Mouse (Mus musculus): ENCODE data around the gene Plekhg5.

The Plekhg5 gene

DNA sequence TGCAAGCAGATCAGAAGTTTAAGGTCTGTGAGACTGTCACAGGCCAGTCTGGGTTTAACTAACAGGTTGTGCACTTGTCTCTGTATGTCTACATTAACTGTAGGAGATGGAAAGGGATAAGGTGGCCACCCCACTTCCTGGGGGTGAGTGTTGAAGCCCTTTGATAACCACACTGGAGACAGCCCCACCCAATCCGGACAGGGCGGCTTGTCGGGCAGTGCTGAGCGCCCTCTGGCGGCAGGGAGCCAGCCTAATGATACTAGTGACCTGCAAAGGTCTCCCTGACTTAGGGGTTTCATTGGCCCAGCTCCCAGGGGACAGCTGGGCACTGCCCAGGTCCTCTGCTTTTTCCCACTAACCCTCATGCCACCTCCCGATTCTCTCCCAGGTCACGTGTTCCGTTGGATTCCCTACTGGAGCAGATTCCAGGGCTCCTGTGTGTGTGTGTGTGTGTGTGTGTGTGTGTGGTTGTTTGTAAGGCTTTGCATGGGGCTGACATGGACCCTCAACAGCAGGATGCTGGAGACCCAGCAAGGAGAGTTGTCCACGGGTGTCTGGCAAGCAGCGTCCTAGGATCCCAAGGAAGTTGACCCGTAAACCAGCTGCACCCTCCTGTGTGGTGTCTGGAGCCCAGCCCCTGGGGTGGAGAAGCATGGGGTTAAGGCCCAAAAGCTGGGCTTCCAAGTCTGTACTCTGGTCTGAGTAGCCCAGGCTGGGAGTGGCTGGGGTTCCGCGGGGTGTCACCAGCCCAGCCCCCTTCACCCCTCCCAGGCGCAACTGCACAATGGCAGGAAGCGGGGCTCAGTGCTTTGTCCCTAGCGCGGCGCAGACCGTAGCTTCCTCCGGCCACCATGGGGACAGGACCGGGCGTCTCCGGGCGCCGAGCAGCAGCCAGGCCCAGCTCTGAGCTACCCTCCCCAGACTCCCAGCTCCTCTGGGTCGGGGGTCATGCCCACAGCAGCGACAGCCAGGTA lies 23.9 kb downstream of the Plekhg5 start:
- in situ Hi-C loops (cut with MboI, MseI), result no loop called here

DNA sequence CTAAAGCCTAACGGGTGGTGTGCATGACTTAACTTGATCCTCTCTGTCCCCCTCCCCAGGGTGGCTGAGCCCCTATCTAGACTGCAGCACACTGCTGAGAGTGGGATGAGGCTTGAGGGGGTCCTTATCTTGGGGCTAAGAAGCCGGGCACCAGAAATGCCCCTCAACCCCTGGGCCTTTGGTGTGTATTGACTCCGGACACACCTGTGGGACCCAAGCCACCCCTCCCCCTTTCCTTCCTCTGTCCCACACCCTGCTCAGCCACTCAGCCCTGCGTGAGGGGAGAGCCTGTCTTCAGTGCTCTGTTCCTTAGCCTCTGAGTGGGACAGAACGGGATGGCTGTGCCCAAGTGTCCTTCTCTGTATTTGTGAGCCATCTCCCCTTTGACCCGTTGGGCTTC lies 24.6 kb downstream of the Plekhg5 start:
- in situ Hi-C loops (cut with MboI, MseI), result no loop called here

DNA sequence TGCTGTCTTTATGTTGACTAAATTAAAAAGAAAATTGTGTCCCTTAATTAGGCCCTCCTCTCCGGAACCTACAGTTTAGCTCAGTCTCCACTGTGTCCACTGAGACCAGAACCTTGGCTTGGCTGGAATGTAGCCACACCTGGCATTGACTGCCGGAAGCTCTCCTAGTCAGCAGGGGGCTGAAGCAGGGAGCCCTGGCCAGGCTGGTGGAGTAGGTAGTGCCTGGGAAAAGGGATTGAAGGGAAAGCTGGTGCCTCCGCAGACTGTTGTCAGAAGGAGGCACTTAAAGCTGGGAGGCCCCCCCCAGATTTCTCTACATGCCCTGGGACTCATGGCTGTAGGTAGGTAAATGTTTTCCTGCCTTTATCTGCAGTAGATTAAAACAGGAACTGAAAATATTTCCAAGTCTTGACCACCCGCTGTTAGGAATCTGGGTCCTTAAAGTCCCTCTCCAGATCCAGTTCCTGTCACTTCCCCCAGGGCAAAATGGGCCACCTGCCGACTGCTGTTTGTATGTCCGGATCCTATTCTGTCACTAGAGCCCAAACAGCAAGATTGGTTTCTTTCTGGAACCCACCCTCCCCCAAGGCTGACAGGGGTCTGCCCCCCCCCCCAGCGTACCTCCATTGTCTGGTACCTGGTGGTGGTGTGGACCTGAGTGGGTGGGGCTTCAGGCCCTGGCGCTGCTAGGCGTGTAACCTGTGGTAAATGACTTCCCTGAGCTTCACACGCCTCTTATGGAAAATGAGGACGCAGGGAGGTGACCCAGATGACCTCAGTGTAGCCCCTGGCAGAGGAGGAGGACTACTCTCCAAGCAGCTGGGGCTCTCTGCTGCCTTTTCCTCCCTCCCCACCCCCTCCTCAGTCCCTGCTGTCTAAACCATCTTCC lies 25.9 kb downstream of the Plekhg5 start:
- in situ Hi-C loops (cut with MboI, MseI), result no loop called here

DNA sequence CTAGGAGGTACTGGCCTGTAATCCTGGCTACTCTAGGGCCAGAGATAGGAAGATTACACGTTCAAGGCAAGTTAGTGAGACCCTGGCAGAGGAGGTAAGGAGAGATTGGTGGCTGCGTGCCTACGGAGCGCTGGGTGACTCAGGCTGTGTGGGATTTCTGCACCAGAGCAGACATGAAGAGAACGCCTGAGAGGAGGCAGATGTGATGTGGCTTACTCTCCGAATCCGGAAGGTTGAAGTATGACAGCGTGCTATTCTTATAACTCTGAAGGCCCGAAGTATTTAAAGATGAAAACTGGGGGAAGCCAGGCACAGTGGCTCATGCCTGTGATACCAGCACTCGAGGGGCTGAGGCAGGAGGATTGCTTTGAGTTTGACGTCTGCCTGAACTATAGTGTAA lies 28.2 kb downstream of the Plekhg5 start:
- in situ Hi-C loops (cut with MboI, MseI), result loop anchor here in 1 of 2 experiments (10.0 kb wide), 1 partner anchor 56 kb away; no protein-coding TSS in a partner anchor

DNA sequence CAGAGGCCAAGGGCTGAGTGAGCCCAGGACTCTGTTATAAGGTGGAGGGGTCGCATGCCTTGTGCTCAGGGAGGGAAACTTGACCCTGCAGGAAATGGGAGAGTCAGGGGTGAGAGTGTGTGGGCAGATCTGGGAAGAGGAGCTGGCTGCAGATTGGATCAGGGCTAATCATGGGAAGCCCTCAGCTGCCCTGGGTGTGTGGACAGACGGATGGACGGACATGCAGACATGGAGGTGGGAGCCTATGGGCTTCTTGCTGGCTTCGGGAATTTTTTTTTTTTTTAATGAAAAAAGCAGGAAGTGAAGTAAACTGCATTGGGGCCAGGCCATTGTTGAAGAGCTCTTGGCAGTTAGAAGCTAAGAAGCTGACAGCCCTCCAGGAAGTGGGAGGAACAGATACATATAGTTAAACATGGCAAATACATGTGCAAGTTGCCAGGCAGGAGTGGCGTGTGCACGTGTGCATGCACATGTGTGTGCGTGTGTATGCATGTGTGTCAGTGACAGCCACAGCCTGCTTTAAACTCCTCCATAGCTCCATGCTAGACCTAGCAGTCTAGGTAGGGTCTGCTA lies 28.9 kb downstream of the Plekhg5 start:
- in situ Hi-C loops (cut with MboI, MseI), result loop anchor here in 1 of 2 experiments (10.0 kb wide), 1 partner anchor 56 kb away; no protein-coding TSS in a partner anchor

DNA sequence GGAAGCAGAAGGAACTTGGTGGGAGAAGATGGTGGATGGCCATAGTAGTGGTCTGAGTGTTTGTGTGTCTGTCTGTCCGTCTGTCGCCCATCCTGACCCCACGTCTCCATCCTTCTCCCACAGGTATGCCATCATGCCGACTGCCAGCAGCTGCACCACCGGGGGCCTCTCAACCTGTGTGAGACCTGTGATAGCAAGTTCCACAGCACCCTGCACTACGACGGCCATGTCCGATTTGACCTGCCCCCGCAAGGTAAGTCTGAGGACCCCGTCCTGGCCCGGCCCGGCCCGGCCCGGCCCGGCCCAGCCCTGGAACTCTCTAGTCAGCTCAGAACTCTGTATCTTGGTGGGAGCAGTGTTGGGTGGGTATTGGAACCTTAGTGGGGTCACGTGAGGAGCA lies 29.6 kb downstream of the Plekhg5 start:
- in situ Hi-C loops (cut with MboI, MseI), result loop anchor here in 1 of 2 experiments (10.0 kb wide), 1 partner anchor 57 kb away; no protein-coding TSS in a partner anchor

DNA sequence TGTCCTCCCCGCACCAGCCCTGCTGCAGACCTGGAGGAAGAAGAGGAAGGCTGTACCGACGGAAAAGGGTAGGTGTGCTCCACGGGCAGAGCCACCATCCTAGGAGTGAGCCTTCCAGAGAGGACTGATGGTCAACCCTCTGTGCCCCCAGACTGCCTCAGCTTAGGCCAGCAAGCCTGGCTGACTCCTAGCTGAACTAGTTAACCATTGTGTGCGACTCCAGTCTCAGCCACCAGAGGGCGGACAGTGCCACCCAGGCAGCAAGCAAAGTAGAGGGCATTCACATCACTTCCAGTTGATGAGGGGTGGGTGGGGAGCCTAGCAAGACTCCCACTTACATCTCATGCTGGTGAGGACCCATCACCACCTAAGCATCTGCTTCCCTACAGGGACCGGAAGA lies 30.7 kb downstream of the Plekhg5 start:
- in situ Hi-C loops (cut with MboI, MseI), result loop anchor here in 1 of 2 experiments (10.0 kb wide), 1 partner anchor 58 kb away; no protein-coding TSS in a partner anchor

DNA sequence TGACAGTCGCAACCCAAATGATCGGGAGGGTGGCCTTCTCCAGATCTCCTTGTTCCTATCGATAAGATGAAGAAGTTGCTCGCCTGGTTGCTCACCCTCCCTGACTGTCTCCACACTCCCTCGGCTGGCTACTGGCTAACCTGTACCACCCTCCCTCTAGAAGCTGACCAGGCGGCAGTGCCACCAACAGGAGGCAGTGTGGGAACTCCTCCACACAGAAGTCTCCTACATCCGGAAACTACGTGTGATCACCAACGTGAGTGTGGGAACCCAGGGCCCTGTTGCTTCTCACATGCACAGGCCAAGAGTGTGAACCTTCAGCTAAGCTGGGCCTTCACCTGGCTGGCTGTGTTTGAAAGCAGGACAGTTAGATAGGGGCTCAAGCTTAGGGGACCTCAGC lies 34.4 kb downstream of the Plekhg5 start:
- in situ Hi-C loops (cut with MboI, MseI), result loop anchor here in 1 of 2 experiments (10.0 kb wide), 1 partner anchor 62 kb away; no protein-coding TSS in a partner anchor

DNA sequence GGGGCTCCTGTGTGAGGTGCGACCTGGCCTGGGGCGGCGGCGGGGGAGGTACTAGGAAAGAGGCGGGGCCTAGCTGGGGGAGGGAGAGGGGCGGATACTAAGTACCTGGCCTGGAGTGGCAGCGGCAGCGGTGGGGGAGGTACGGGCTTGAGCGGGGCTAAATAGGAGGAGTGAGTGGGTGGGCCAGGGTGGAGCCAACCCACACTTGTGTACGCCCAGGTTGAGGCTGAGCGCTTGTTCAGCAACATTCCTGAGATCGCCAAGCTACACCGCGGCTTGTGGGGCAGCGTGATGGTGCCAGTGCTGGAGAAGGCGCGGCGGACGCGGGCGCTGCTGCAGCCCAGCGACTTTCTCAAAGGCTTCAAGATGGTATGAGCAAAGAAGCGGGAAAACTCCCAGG lies 35.2 kb downstream of the Plekhg5 start:
- in situ Hi-C loops (cut with MboI, MseI), result loop anchor here in 1 of 2 experiments (10.0 kb wide), 1 partner anchor 63 kb away; no protein-coding TSS in a partner anchor

DNA sequence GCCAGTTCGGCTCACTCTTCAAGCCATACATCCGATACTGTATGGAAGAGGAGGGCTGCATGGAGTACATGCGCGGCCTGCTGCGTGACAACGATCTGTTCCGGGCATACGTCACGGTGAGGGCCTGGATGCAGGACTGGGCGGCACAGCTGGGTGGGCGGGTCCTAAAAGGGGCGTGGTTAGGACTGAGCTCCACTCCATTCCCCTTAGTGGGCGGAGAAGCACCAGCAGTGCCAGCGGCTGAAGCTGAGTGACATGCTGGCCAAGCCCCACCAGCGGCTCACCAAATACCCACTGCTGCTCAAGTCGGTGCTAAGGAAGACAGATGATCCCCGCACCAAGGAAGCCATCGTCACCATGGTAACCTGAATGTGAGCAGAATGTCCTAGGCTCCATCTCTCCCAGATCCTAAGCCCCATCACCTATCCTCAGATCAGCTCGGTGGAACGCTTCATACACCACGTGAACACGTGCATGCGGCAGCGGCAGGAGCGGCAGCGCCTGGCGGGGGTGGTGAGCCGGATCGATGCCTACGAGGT lies 35.7 kb downstream of the Plekhg5 start:
- in situ Hi-C loops (cut with MboI, MseI), result loop anchor here in 1 of 2 experiments (10.0 kb wide), 1 partner anchor 63 kb away; no protein-coding TSS in a partner anchor

DNA sequence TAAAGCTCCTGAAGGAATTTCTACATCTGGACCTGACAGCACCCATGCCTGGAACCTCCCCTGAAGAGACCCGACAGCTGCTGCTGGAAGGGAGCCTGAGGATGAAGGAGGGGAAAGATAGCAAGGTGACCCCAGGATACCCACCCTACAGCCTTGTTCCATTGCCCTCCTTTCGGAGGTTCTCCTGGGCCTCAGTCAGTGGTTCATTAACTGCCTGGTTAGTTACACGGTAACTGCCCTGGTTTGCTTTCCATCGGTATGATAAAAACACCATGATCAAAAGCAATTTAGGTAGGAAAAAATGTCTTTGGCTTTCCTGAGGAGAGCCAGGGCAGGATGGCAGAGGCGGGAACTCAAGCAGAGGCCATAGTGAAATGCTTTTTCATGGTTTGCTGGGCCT lies 36.4 kb downstream of the Plekhg5 start:
- in situ Hi-C loops (cut with MboI, MseI), result loop anchor here in 1 of 2 experiments (10.0 kb wide), 1 partner anchor 64 kb away; no protein-coding TSS in a partner anchor

DNA sequence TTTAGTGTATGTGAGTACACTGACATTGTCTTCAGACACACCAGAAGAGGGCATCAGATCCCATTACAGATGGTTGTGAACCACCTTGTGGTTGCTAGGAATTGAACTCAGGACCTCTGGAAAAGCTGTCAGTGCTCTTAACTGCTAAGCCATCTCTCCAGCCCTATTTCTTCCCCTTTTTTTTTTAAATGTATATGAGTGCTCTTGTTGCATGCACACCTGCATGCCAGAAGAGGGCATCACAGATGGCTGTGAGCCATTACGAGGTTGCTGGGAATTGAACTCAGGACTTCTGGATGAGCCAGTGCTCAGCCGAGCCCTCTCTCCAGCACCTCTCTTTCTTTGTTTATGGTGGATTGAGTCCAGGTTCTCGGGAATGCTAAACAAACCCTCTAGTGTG lies 37.2 kb downstream of the Plekhg5 start:
- in situ Hi-C loops (cut with MboI, MseI), result loop anchor here in 1 of 2 experiments (10.0 kb wide), 1 partner anchor 65 kb away; no protein-coding TSS in a partner anchor

DNA sequence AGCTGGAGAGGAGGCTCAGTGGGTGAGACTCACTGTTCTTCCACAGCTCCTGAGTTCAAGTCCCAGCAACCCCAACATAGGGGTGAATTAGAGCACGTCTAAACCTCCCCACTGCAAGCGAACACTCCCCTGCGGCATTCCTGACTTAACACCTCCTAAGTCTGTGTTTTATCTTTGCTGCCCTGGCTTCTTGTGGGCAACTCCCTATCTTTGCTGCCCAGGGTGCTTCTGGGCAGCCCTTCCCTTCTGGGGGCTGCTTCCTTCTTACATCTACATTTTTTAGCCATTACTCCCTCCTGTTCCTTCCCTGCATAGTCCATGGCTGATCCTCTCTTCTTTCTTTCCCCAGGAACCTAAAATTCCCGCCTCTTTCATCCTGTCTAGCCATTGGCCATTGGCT lies 38.4 kb downstream of the Plekhg5 start:
- in situ Hi-C loops (cut with MboI, MseI), result no loop called here

DNA sequence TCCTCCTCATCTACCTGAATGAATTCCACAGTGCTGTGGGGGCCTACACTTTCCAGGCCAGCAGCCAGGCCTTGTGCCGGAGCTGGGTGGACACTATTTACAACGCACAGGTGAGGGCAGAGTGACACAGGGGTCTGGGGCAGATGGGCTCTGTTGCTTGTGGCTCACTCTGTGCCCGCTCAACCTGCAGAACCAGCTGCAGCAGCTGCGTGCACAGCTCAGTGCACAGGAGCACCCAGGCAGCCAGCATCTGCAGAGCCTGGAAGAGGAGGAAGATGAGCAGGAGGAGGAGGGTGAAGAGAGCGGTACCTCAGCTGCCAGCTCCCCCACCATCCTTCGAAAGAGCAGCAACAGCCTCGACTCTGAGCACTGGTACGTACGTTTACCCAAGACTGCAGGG lies 40.0 kb downstream of the Plekhg5 start:
- in situ Hi-C loops (cut with MboI, MseI), result no loop called here

DNA sequence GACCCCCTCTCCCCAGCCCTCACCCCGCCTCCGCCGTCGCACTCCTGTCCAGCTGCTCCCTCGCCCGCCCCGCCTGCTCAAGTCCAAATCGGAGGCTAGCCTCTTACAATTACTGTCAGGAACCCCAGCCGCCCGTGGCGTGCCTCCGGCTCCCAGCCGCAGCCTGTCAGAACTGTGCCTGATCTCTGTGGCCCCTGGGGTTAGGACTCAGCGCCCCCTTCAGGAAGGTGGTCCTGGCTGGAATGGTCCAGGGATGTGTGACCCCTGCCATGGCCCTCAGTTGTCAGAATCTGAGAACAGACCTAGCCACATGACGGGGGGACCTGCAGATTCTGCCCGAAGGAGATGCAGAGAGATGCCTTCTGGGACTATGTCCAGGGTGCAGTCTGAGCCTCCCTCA lies 41.8 kb downstream of the Plekhg5 start:
- in situ Hi-C loops (cut with MboI, MseI), result no loop called here

DNA sequence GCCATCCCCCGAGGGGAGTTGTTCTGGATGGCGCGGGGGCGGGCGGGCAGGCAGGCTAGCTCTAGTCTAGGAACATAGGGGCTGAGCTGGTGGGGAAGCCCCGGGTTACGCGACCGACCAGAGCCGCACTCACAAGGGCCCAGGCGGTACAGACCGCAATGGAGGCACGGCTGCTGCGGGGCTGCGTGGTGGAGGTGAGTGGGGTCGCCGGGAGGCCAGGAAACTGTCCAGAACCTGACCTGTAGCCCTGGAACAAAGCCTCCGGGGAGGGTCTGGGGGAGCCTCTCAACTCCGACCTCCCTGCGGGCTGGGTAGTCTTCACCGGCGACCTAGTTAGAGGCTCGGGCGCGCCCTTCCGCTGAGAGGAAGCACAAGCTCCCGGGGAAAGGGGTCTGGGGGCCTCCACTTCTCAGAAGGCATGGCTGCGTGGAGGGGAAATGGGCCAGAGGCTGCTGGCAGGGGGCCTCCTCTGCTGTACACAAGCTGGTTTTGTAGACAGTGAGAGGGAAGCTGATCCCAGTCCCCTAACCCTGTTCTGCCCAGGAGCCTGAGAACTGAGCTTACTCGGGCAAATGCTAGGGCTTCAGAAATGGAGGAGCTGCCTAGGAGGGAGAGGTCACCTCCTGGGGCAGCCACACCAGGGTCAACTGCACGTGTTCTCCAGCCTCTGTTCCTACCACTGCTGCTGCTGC lies 43.8 kb downstream of the Plekhg5 start, which contains the start of gene Tnfrsf25:
Tnfrsf25 (plus strand) TSS at position 14 of the 692 bp plus-strand sequence.
- in situ Hi-C loops (cut with MboI, MseI), result no loop called here

DNA sequence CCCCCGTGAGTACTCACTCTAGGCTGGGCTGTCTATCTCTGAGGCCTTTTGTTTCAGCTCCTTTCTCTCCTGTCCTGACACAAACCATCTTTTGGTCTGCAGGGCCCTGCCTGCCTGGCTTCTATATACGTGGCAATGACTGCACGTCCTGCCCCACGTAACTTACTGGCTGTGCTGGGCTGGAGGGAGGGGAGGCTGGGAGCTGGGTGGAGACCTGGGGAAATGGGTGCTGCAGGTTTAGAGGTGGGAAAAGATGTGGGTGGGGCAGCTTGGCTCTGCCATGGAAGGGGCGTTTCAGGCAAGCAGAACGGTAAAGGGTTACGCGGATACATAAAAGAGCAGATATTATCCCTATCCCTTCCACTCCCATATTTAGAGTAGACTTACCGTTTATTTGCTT lies 45.2 kb downstream of the Plekhg5 start:
- in situ Hi-C loops (cut with MboI, MseI), result no loop called here

DNA sequence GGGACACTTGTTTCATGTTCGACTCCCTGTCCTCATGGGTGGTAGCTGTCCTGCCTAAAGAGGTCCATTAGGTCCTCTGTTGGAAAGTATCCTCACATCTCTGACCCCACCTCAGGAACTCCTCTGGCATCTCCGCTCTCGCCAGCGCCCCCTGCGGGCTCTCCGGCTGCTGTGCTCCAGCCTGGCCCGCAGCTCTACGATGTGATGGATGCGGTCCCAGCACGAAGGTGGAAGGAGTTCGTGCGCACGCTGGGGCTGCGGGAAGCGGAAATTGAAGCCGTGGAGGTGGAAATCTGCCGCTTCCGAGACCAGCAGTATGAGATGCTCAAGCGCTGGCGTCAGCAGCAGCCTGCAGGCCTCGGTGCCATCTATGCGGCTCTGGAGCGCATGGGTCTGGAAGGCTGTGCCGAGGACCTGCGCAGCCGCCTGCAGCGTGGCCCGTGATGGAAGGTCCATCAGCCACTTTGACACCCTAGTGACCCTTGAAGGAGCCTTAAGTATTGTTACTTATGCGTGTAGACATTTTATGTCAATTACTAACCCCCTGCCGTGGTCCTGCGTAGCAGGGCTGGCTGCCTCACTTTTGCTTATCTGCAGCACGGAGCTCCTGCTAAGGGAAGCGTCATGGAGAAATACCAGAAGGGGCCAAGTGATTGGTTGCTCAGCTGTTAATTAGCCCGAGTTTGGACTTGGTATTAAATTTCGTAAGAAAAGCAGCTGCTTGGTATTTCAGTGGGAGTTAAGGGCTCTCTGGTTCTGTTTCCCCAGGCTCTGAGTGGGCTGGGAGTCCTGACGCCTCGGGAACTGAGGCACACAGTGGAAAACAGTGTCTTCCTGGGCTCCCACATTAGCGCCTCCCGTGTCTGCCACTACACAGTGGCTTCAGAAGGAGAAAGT lies 47.3 kb downstream of the Plekhg5 start:
- in situ Hi-C loops (cut with MboI, MseI), result no loop called here

Data from T-helper 17 cell (primary cell).